Comparison of ENCODE assay signal across 19 mouse cellular contexts in genomic region chr14:116208581-116208980, GRCm38 (mm10).
DNase-seq lines count a peak whose midpoint lies in the region; ATAC-seq and TF ChIP-seq lines count a peak whose summit lies in the region.
"Had no signal": no experiment of that assay in that cellular context is flagged by ENCODE, and none has a peak within 500 bp of the region (broad histone marks: within the 10 kb centered on the region; RNA-seq: fewer than 3 reads in every experiment).

No protein-coding gene starts in this region.

- DNase-seq in liver, adult 2 months (ENCODE audit: extremely low read depth, low read depth, low spot score), result peak; percentile 92
- DNase-seq in lung, adult 18-20 months, result no peak
- DNase-seq: adrenal gland, adult 2 months; adrenal gland, adult 8-10 months; adrenal gland, postnatal 10 days; adrenal gland, postnatal 14 days; adrenal gland, postnatal 25 days; adrenal gland, postnatal 36 days; B cell, adult 2 months; cerebellum, adult 11 months; cerebellum, adult 11-12 months; cerebellum, adult 18-20 months had no signal

- H3K4me2 ChIP-seq in liver, embryonic 12.5 days, result no peak overlapping the region
- no peak overlapping the region for H3K4me2 ChIP-seq in lung, embryonic 16.5 days (ENCODE audit: low read depth, low read length)

- WGBS in liver, adult 2 months, result 28% methylated on average over 3 of the region's 3 CpGs
- 82% methylated on average over 3 of the region's 3 CpGs for whole genome bisulfite sequencing in liver, embryonic 12.5 days (ENCODE audit: insufficient replicate concordance)
- 77% methylated on average over 3 of the region's 3 CpGs for WGBS in lung, embryonic 16.5 days

- H3K36me3 ChIP-seq in liver, adult 2 months (ENCODE audit: control insufficient read depth, insufficient read depth, low read length), result no peaks in the 10 kb centered on the region
- no peaks in the 10 kb centered on the region for H3K36me3 ChIP-seq in liver, embryonic 12.5 days
- H3K36me3 ChIP-seq in lung, embryonic 16.5 days (ENCODE audit: control insufficient read depth, insufficient read depth, low read length), result no peaks in the 10 kb centered on the region
- H3K36me3 ChIP-seq: G1E had no signal

- no peak overlapping the region for H3K4me3 ChIP-seq in liver, adult 2 months (ENCODE audit: insufficient read depth, low read depth, low read length)
- H3K4me3 ChIP-seq in liver, embryonic 12.5 days, result no peak overlapping the region
- no peak overlapping the region for H3K4me3 ChIP-seq in lung, embryonic 16.5 days (ENCODE audit: low read length)

- H3K9ac ChIP-seq in liver, adult 2 months (ENCODE audit: low read depth, low read length), result no peak overlapping the region
- H3K9ac ChIP-seq in liver, embryonic 12.5 days, result no peak overlapping the region
- H3K9ac ChIP-seq in lung, embryonic 16.5 days (ENCODE audit: low read length), result no peak overlapping the region

- peaks cover 6% of the 10 kb centered on the region for H3K4me1 ChIP-seq in liver, adult 2 months (ENCODE audit: control insufficient read depth, insufficient read depth, low read length)
- no peaks in the 10 kb centered on the region for H3K4me1 ChIP-seq in liver, embryonic 12.5 days
- H3K4me1 ChIP-seq in lung, embryonic 16.5 days (replicated peaks; ENCODE audit: control insufficient read depth, insufficient read depth, low read length), result no peaks in the 10 kb centered on the region

- no peaks in the 10 kb centered on the region for H3K9me3 ChIP-seq in liver, embryonic 12.5 days (replicated peaks)
- H3K9me3 ChIP-seq in lung, embryonic 16.5 days (ENCODE audit: control insufficient read depth, low read length), result no peaks in the 10 kb centered on the region

- TF ChIP-seq POLR2A in liver, adult 2 months (IDR thresholded peaks at IDR 0.05; ENCODE audit: extremely low read depth, insufficient read depth, low read length), result no peak

- TF ChIP-seq CTCF in liver, adult 2 months (IDR thresholded peaks at IDR 0.05; ENCODE audit: low read depth, low read length), result no peak

- ATAC-seq in liver, embryonic 12.5 days, result no peak
- 0 out of 2 replicates have a peak, but pooled peaks have one; percentile 9 for ATAC-seq in lung, embryonic 16.5 days (ENCODE audit: low read depth)
- ATAC-seq: activated CD4-positive, CD25-positive, alpha-beta regulatory T cell, adult 4 months; CD4-positive, CD25-positive, alpha-beta regulatory T cell, adult 4 months; Patski had no signal

- H3K27ac ChIP-seq in liver, adult 2 months (replicated peaks; ENCODE audit: insufficient read depth, low read depth, low read length), result peak overlapping the region; percentile 63
- no peak overlapping the region for H3K27ac ChIP-seq in liver, embryonic 12.5 days
- H3K27ac ChIP-seq in lung, embryonic 16.5 days (ENCODE audit: low read length), result no peak overlapping the region

- H3K27me3 ChIP-seq in liver, adult 2 months (ENCODE audit: control insufficient read depth, insufficient read depth, low read length), result no peaks in the 10 kb centered on the region
- H3K27me3 ChIP-seq in liver, embryonic 12.5 days (replicated peaks), result no peaks in the 10 kb centered on the region
- H3K27me3 ChIP-seq in lung, embryonic 16.5 days (ENCODE audit: control insufficient read depth, insufficient read depth, low read depth, low read length), result no peaks in the 10 kb centered on the region
- H3K27me3 ChIP-seq: CH12.LX, Patski had no signal

- no peaks in the 10 kb centered on the region for H3K79me2 ChIP-seq in liver, adult 2 months (ENCODE audit: control insufficient read depth, insufficient read depth, low read length)
